Mouse (Mus musculus) liver, embryonic 11.5 days (tissue): ENCODE data around the gene Ccdc180. TPM values are rescaled to one million over a fixed set of nuclear protein-coding genes. Genes with fewer than 3 reads are reported as not detected.

Source experiments
- ATAC-seq: fragments of 200-750 bp; cut with Nextera tagmentation; replicated peaks from 2 replicates; pipeline ENCODE4 v1.8.0; 2017; ENCODE audit warnings: moderate number of reproducible peaks, mild to moderate bottlenecking, moderate TSS enrichment, moderate library complexity; ENCODE audit not compliant: low FRiP score
- DNase-seq: peaks from one replicate; pipeline ENCODE4 v3.0.0-alpha.2; 2017; ENCODE audit warnings: low spot score
- H3K27ac ChIP-seq: fragments of 300-500 bp; sonication (generic); 2 replicates; pipeline ENCODE4 v1.5.1; 2014; ENCODE audit warnings: mild to moderate bottlenecking, low read depth, low read length, control low read depth
- H3K27me3 ChIP-seq: fragments of 300-500 bp; sonication (generic); replicated peaks from 2 replicates; pipeline ENCODE4 v1.6.1; 2014; ENCODE audit warnings: low read length, mixed read lengths; ENCODE audit not compliant: control insufficient read depth, insufficient read depth
- H3K36me3 ChIP-seq: fragments of 300-500 bp; sonication (generic); 2 replicates; pipeline ENCODE4 v1.6.1; 2014; ENCODE audit warnings: mild to moderate bottlenecking, low read length, moderate library complexity, mixed read lengths; ENCODE audit not compliant: control insufficient read depth, insufficient read depth
- H3K4me1 ChIP-seq: fragments of 300-500 bp; sonication (generic); replicated peaks from 2 replicates; pipeline ENCODE4 v1.6.1; 2014; ENCODE audit warnings: low read length, mixed read lengths; ENCODE audit not compliant: control insufficient read depth, insufficient read depth
- H3K4me2 ChIP-seq: fragments of 300-500 bp; sonication (generic); 2 replicates; pipeline ENCODE4 v1.6.1; 2014; ENCODE audit warnings: mild to moderate bottlenecking, control low read depth, moderate library complexity
- H3K4me3 ChIP-seq: fragments of 300-500 bp; sonication (generic); 2 replicates; pipeline ENCODE4 v1.5.1; 2014; ENCODE audit warnings: low read depth, low read length, control low read depth
- H3K9ac ChIP-seq: fragments of 300-500 bp; sonication (generic); 2 replicates; pipeline ENCODE4 v1.6.1; 2014; ENCODE audit warnings: low read depth, low read length, control low read depth
- H3K9me3 ChIP-seq: fragments of 300-500 bp; sonication (generic); 2 replicates; pipeline ENCODE4 v1.6.1; 2016; ENCODE audit warnings: low read length, inconsistent platforms, mixed read lengths; ENCODE audit not compliant: control insufficient read depth
- WGBS: fragments of 180-500 bp; shearing (Covaris S2); extraction: QIAGEN DNeasy Blood & Tissue Kit; methylation state at CpG from one replicate; pipeline ENCODE4 v1.1.7; 2014; 5-methylcytosine and 5-hydroxymethylcytosine counted together
- polyA plus RNA-seq: library from polyadenylated mRNA; unstranded; fragments of >200 nt; fragmentation: Nextera tagmentation; extraction: Ambion mirVana; gene quantifications from 2 replicates; pipeline ENCODE4 v1.2.1, GENCODE M21; 2014

Ccdc180 gene
- polyA plus RNA-seq, 1 experiment from 2014 or later, result 0.10 TPM

- no peak overlapping the region for H3K27ac ChIP-seq
- no peaks in the 10 kb centered on the region for H3K36me3 ChIP-seq
- no peaks in the 10 kb centered on the region for H3K27me3 ChIP-seq
- H3K9me3 ChIP-seq, result no peaks in the 10 kb centered on the region
- H3K9ac ChIP-seq, result no peak overlapping the region
- H3K4me1 ChIP-seq, result 0 out of 2 replicates have a peak, but pooled peaks cover 3% of the 10 kb centered on the region
- no peak for DNase-seq
- WGBS, result 77% methylated on average over 6 of the region's 6 CpGs
- no peak overlapping the region for H3K4me3 ChIP-seq
- no peak for ATAC-seq
- H3K4me2 ChIP-seq, result no peak overlapping the region
Measured at GRCm38 (mm10) chr4:45889487-45889886, 616 bp upstream of the Ccdc180 start.

DNA sequence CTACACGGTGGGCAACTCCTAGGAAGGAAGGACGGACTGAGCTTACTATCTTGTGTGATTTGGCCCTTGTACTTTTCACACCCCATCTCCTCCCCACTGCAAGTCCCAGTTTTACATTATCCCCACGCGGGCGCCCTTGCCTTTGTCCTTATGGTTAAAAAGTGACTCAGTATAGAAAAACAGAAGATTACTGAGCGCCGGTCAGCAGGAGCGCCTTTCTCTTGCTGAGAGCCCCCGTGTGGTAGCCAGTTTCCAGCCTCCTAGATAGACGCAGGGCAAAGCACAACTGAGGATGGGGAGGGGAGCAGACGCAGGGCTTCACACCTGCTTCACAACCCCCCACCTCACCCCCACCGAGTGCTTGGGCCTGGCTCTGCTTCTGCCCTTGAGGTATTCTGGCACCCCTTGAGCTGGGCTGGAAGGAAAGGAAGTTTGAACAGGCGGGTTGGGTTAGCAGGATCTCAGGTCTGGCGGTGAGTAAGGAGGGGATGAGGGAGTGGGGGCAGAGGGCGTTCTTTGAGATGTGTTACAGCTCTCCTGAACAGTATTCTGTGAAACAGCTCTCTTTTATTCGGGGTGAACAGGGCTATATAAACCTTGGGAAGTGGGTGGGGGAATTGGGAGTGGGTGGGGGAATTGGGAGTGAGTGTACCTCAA lies 6.5 kb downstream of the Ccdc180 start:
- no peak for ATAC-seq
- Histone ChIP-seq H3K9me3 (no peaks in the 10 kb centered on the region), H3K36me3 (no peaks in the 10 kb centered on the region), H3K27me3 (peaks cover 5% of the 10 kb centered on the region), H3K9ac (no peak overlapping the region), H3K4me2 (no peak overlapping the region), H3K4me1 (no peaks in the 10 kb centered on the region), H3K27ac (no peak overlapping the region), H3K4me3 (no peak overlapping the region)
- DNase-seq, result no peak
- 13% methylated on average over 16 of the region's 16 CpGs for WGBS

- Histone ChIP-seq H3K4me2 (no peak overlapping the region), H3K9me3 (no peaks in the 10 kb centered on the region), H3K9ac (no peak overlapping the region), H3K36me3 (no peaks in the 10 kb centered on the region), H3K4me1 (no peaks in the 10 kb centered on the region), H3K27me3 (peaks cover 5% of the 10 kb centered on the region), H3K27ac (no peak overlapping the region), H3K4me3 (no peak overlapping the region)
- 29% methylated on average over 5 of the region's 5 CpGs for WGBS
- DNase-seq, result no peak
- no peak for ATAC-seq
Measured at GRCm38 (mm10) chr4:45898413-45898812, 8.3 kb downstream of the Ccdc180 start.

DNA sequence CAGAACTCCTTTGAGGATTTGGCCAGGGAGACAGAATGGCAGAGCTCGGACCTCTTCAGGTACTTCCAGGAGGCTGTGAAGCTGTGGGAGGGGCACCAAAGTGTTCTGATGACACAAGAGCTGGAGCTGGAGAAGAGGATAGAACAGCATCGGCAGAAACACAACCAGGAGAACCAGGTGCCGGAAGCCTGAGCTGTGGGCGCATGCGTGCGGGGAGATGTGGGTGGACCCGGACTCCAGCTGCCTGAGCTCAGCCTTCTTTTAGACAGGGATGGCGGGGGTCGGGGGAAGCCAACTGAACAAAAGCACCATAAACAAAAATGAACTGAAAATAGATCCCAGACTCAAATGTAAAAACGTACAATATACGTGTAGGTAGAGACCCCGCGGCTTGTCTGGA lies 19.2 kb downstream of the Ccdc180 start:
- ATAC-seq (no peak), DNase-seq (no peak)
- 89% methylated on average over 13 of the region's 13 CpGs for WGBS
- no peaks in the 10 kb centered on the region for H3K9me3 ChIP-seq
- H3K36me3 ChIP-seq, result no peaks in the 10 kb centered on the region
- H3K27me3 ChIP-seq, result no peaks in the 10 kb centered on the region
- no peak overlapping the region for H3K4me3 ChIP-seq
- H3K4me2 ChIP-seq, result no peak overlapping the region
- H3K27ac ChIP-seq, result no peak overlapping the region
- H3K4me1 ChIP-seq, result no peaks in the 10 kb centered on the region
- no peak overlapping the region for H3K9ac ChIP-seq

GRCm38 (mm10) chr4:45909924-45910323 lies 19.8 kb downstream of the Ccdc180 start:
- H3K27ac ChIP-seq, result no peak overlapping the region
- ATAC-seq (no peak), DNase-seq (no peak)
- no peaks in the 10 kb centered on the region for H3K36me3 ChIP-seq
- H3K9me3 ChIP-seq, result no peaks in the 10 kb centered on the region
- H3K4me3 ChIP-seq, result no peak overlapping the region
- H3K27me3 ChIP-seq, result no peaks in the 10 kb centered on the region
- H3K9ac ChIP-seq, result no peak overlapping the region
- WGBS, result 70% methylated on average over 4 of the region's 4 CpGs
- no peaks in the 10 kb centered on the region for H3K4me1 ChIP-seq
- no peak overlapping the region for H3K4me2 ChIP-seq

GRCm38 (mm10) chr4:45911256-45911655 lies 21.2 kb downstream of the Ccdc180 start:
- WGBS, result 60% methylated on average over 5 of the region's 5 CpGs
- H3K9ac ChIP-seq, result no peak overlapping the region

GRCm38 (mm10) chr4:45911876-45912275 lies 21.8 kb downstream of the Ccdc180 start:
- H3K27ac ChIP-seq, result no peak overlapping the region
- no peak overlapping the region for H3K9ac ChIP-seq
- H3K9me3 ChIP-seq, result no peaks in the 10 kb centered on the region
- no peak for DNase-seq
- H3K36me3 ChIP-seq, result no peaks in the 10 kb centered on the region
- ATAC-seq, result no peak
- no peak overlapping the region for H3K4me2 ChIP-seq
- H3K4me1 ChIP-seq, result no peaks in the 10 kb centered on the region
- H3K27me3 ChIP-seq, result no peaks in the 10 kb centered on the region
- no peak overlapping the region for H3K4me3 ChIP-seq
- WGBS, result 77% methylated on average over 4 of the region's 4 CpGs

More at GRCm38 (mm10) chr4:45911256-45911655, 21.2 kb downstream of the Ccdc180 start:
- Histone ChIP-seq H3K9me3 (no peaks in the 10 kb centered on the region), H3K4me3 (no peak overlapping the region), H3K4me2 (no peak overlapping the region), H3K36me3 (no peaks in the 10 kb centered on the region), H3K4me1 (no peaks in the 10 kb centered on the region), H3K27ac (no peak overlapping the region), H3K27me3 (no peaks in the 10 kb centered on the region)
- no peak for ATAC-seq
- DNase-seq, result no peak

DNA sequence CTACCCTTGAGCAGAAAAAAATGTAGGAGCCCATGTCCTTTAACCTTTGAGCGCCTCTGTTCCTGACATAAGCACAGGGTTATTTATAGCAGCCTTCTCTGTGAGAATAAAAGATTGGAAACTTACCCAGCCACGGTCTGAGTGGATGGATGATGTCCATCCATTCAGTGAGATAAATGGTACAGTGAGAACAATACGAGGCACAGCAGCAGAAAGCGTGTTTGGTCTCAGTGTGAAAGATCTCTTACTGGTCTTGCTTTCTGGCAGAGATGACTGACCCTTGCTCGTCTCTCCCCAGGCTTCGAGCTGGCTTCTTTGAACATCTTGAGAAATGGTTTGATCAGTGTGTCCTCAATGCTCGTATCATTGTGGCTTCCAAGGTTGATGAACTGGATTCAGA lies 27.0 kb downstream of the Ccdc180 start:
- Histone ChIP-seq H3K36me3 (no peaks in the 10 kb centered on the region), H3K27ac (no peak overlapping the region), H3K9me3 (no peaks in the 10 kb centered on the region), H3K4me1 (no peaks in the 10 kb centered on the region), H3K4me3 (no peak overlapping the region), H3K4me2 (no peak overlapping the region), H3K27me3 (no peaks in the 10 kb centered on the region), H3K9ac (no peak overlapping the region)
- WGBS, result 71% methylated on average over 7 of the region's 7 CpGs
- ATAC-seq, result no peak
- no peak for DNase-seq

DNA sequence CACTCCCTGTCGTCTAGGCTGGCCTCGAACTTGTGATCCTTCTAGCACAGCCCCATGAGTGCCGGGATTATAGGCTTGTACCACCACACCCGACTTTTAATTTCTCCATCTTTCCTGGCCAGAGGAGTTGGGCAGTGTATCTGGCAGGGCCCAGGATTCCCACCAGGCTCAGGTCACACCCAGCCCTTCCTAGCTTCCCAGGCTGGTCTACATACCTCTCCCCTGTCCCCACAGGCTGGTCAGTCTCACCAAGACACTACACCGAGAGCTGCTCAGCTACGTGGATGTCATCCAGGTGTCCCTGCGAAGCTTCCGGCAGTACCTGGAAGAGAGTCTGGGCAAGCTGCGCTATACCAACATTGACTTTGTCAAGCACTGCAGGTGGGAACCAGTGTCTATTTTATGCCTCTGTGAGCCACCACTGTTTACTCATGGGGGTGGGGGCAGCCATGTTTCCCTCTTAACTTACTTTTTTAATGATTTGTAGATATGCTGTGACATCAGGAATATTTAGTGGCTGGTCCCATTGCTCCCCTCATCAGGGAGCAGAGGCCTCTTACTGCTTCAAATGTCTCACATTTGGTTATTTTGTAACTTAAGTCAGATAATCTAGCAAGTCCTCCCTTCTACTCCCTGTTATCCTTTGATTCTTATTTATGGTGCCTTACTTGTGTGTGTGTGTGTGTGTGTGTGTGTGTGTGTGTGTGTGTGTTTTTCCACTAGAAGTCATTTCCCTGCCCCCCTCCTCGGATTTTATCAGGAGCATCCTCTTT lies 31.7 kb downstream of the Ccdc180 start:
- no peaks in the 10 kb centered on the region for H3K27me3 ChIP-seq
- no peak overlapping the region for H3K4me3 ChIP-seq
- DNase-seq (no peak), ATAC-seq (no peak)
- no peak overlapping the region for H3K4me2 ChIP-seq
- no peaks in the 10 kb centered on the region for H3K4me1 ChIP-seq
- WGBS, result 79% methylated on average over 10 of the region's 10 CpGs
- no peaks in the 10 kb centered on the region for H3K9me3 ChIP-seq
- no peaks in the 10 kb centered on the region for H3K36me3 ChIP-seq
- H3K9ac ChIP-seq, result no peak overlapping the region
- H3K27ac ChIP-seq, result no peak overlapping the region
